Mouse (Mus musculus): ENCODE results near the gene Efl1. TPM values are rescaled to one million over a fixed set of nuclear protein-coding genes. Genes with fewer than 3 reads are reported as not detected.
A peak's percentile ranks its signal among the peaks of the same experiment; 100 is the strongest.

Efl1 gene
- total and polyA plus RNA-seq, 3 experiments = 19.5 to 27.4 (median 21.0) TPM

DNA sequence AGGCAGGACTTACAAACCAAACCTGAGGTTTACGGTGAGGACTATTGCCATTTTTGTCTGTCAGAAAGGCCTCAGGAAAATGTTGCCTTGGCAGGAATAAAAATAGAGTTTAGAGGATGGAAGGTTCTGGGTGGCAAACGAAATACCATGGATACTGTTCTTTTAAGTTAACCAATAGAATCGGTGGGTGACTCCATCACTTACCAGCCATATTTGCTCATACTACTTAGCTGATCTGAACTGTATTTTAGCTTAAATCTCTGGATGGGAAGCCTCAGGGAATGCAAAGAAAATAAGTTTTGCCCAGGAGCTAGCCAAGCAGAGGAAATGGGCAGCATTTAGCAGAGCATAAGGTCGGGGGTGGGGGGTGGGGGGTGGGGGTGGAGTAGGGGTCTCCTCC lies 505 bp upstream of the Efl1 start:
- peak overlapping the region; percentile 95 for H3K4me2 ChIP-seq (ENCODE audit: insufficient read depth, low read depth, poor library complexity, severe bottlenecking)
- in situ Hi-C loops (cut with MboI; ENCODE audit: low pct_ligation_motif_present, low pct_unique_long_range_greater_than_20kb, low sequenced_read_pairs) = no loop called here
- H3K79me2 ChIP-seq (replicated peaks; ENCODE audit: control insufficient read depth, extremely low read depth, insufficient read depth, poor library complexity, severe bottlenecking) = peaks cover 17% of the 10 kb centered on the region
- peaks cover 7 to 28% of the 10 kb centered on the region in 2 experiments for H3K36me3 ChIP-seq (replicated peaks in 1 of 2; ENCODE audit: control insufficient read depth in 1 of 2, insufficient read depth in 1 of 2, low read length in 1 of 2)
- peak overlapping the region; percentile 62 for H3K9ac ChIP-seq (ENCODE audit: insufficient read depth, low read depth)
- dilution Hi-C loops (cut with MboI; ENCODE audit: extremely low pct_ligation_motif_present, extremely low pct_unique_long_range_greater_than_20kb, low sequenced_read_pairs) = no loop called here
- TF ChIP-seq MAZ (IDR thresholded peaks at IDR 0.05; ENCODE audit: low read depth, low read length) = no peak
- TF ChIP-seq EP300 (IDR thresholded peaks at IDR 0.05; ENCODE audit: low read length) = no peak
- TF ChIP-seq MEF2A (IDR thresholded peaks at IDR 0.05; ENCODE audit: borderline replicate concordance, low read depth, low read length) = no peak
- no peak for TF ChIP-seq RAD21 (IDR thresholded peaks at IDR 0.05; ENCODE audit: low read depth, low read length)
- TF ChIP-seq ELF1 (IDR thresholded peaks at IDR 0.05; ENCODE audit: low read depth, low read length) = no peak
- no peak for TF ChIP-seq MXI1 (IDR thresholded peaks at IDR 0.05; ENCODE audit: low read depth, low read length)
- no peak for TF ChIP-seq KAT2A (IDR thresholded peaks at IDR 0.05; ENCODE audit: insufficient replicate concordance, low read length)
- peaks cover 2 to 38% of the 10 kb centered on the region in 2 experiments; a peak in 2 of 4 replicates for H3K4me1 ChIP-seq (ENCODE audit: control insufficient read depth in 1 of 2, insufficient read depth in 2 of 2)
- no peaks in the 10 kb centered on the region for H3K9me3 ChIP-seq (replicated peaks; ENCODE audit: low read length)
- H3K27ac ChIP-seq (ENCODE audit: insufficient read depth, low read depth) = peak overlapping the region; percentile 79
- peak overlapping the region; percentile 83 to 95 (median 91) for H3K4me3 ChIP-seq (replicated peaks in 1 of 3; ENCODE audit: low read depth in 2 of 3, low read length in 2 of 3, poor library complexity in 1 of 3)
- no peak for DNase-seq (ENCODE audit: extremely low read depth)
- H3K27me3 ChIP-seq (replicated peaks) = no peaks in the 10 kb centered on the region

DNA sequence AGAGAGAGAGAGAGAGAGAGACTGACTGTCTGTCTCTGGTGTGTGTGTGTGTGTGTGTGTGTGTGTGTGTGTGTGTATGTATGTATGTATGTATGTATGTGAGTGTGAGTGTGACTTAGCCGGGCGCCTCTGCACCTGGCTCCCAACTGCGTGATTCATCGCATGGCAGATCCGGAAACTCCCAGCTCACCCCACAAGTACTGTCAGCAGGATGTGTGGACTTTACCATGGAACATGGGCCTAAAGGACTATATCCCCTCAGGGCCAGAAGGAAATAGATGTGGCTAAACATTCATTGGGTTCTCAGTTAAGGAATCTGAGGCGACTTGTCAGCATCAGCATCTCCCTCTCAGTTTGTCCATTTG lies 649 bp downstream of the Efl1 start:
- no peaks in the 10 kb centered on the region for H3K9me3 ChIP-seq (replicated peaks; ENCODE audit: low read length)
- H3K27me3 ChIP-seq (replicated peaks) = no peaks in the 10 kb centered on the region
- peak overlapping the region; percentile 93 for H3K4me2 ChIP-seq (ENCODE audit: insufficient read depth, low read depth, poor library complexity, severe bottlenecking)
- H3K9ac ChIP-seq (ENCODE audit: insufficient read depth, low read depth) = peak overlapping the region; percentile 77
- H3K4me1 ChIP-seq (ENCODE audit: control insufficient read depth in 1 of 2, insufficient read depth in 2 of 2) = peaks cover 2 to 38% of the 10 kb centered on the region in 2 experiments; a peak in 2 of 4 replicates
- H3K4me3 ChIP-seq (replicated peaks in 1 of 3; ENCODE audit: low read depth in 2 of 3, low read length in 2 of 3, poor library complexity in 1 of 3) = peak overlapping the region; percentile 83 to 95 (median 91)
- H3K36me3 ChIP-seq (replicated peaks in 1 of 2; ENCODE audit: control insufficient read depth in 1 of 2, insufficient read depth in 1 of 2, low read length in 1 of 2) = peaks cover 7 to 35% of the 10 kb centered on the region in 2 experiments
- dilution Hi-C loops (cut with MboI; ENCODE audit: extremely low pct_ligation_motif_present, extremely low pct_unique_long_range_greater_than_20kb, low sequenced_read_pairs) = no loop called here
- TF ChIP-seq BHLHE40 (IDR thresholded peaks at IDR 0.05; ENCODE audit: low read depth, low read length) = no peak
- no peak for TF ChIP-seq EP300 (IDR thresholded peaks at IDR 0.05; ENCODE audit: low read length)
- no peak for TF ChIP-seq KAT2A (IDR thresholded peaks at IDR 0.05; ENCODE audit: insufficient replicate concordance, low read length)
- TF ChIP-seq MYC (IDR thresholded peaks at IDR 0.05; ENCODE audit: low read depth, low read length) = no peak
- TF ChIP-seq ZKSCAN1 (IDR thresholded peaks at IDR 0.05; ENCODE audit: borderline replicate concordance, low read depth, low read length) = no peak
- TF ChIP-seq ZC3H11A (IDR thresholded peaks at IDR 0.05; ENCODE audit: low read depth, low read length) = no peak
- TF ChIP-seq SIN3A (IDR thresholded peaks at IDR 0.05; ENCODE audit: low read length) = no peak
- TF ChIP-seq MEF2A (IDR thresholded peaks at IDR 0.05; ENCODE audit: borderline replicate concordance, low read depth, low read length) = no peak
- peaks cover 17% of the 10 kb centered on the region for H3K79me2 ChIP-seq (replicated peaks; ENCODE audit: control insufficient read depth, extremely low read depth, insufficient read depth, poor library complexity, severe bottlenecking)
- no peak overlapping the region; the same call in 1 of the 2 replicates for H3K27ac ChIP-seq (ENCODE audit: insufficient read depth, low read depth)
- peak; percentile 29 for DNase-seq (ENCODE audit: extremely low read depth)
- in situ Hi-C loops (cut with MboI; ENCODE audit: low pct_ligation_motif_present, low pct_unique_long_range_greater_than_20kb, low sequenced_read_pairs) = no loop called here

DNA sequence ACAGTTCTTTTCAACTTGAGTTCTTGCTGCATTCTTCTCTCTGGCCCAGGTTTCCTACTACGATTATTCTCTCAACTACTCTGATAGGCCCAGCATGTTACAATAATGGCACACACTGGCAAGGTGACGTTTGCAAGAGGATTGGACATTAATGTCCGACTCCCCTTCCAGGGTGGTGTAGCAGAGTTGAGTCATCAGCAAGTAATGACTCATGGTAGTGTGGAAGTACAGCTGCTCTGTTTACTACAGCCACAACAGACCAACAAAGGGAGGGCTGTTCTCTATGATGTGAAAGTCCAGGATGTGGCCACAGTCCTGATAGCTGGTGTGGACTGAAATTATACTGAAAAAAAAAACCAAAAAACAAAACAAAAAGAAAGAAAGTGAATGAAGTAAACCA lies 16.2 kb downstream of the Efl1 start:
- Histone ChIP-seq H3K4me1 (ENCODE audit: control insufficient read depth in 1 of 2, insufficient read depth in 2 of 2) (no peaks in the 10 kb centered on the region; a peak in 1 of 4 replicates), H3K9ac (ENCODE audit: insufficient read depth, low read depth) (no peak overlapping the region), H3K36me3 (replicated peaks in 1 of 2; ENCODE audit: control insufficient read depth in 1 of 2, insufficient read depth in 1 of 2, low read length in 1 of 2) (peaks cover 62 to 94% of the 10 kb centered on the region in 2 experiments), H3K27me3 (replicated peaks) (no peaks in the 10 kb centered on the region), H3K4me3 (replicated peaks in 1 of 3; ENCODE audit: low read depth in 2 of 3, low read length in 2 of 3, poor library complexity in 1 of 3) (no peak overlapping the region), H3K4me2 (ENCODE audit: insufficient read depth, low read depth, poor library complexity, severe bottlenecking) (no peak overlapping the region), H3K9me3 (replicated peaks; ENCODE audit: low read length) (peaks cover 6% of the 10 kb centered on the region), H3K27ac (ENCODE audit: insufficient read depth, low read depth) (no peak overlapping the region), H3K79me2 (replicated peaks; ENCODE audit: control insufficient read depth, extremely low read depth, insufficient read depth, poor library complexity, severe bottlenecking) (peaks cover 3% of the 10 kb centered on the region)
- no peak for DNase-seq (ENCODE audit: extremely low read depth)
- dilution Hi-C loops (cut with MboI; ENCODE audit: extremely low pct_ligation_motif_present, extremely low pct_unique_long_range_greater_than_20kb, low sequenced_read_pairs) = no loop called here
- in situ Hi-C loops (cut with MboI; ENCODE audit: low pct_ligation_motif_present, low pct_unique_long_range_greater_than_20kb, low sequenced_read_pairs) = no loop called here
- no peak for TF ChIP-seq POLR2A (IDR thresholded peaks at IDR 0.05; ENCODE audit: low read depth, low read length)
- no peak for TF ChIP-seq NRF1 (IDR thresholded peaks at IDR 0.05; ENCODE audit: low read depth, low read length)
- 0 out of 2 replicates have a peak, but pooled peaks have one; percentile 20 for TF ChIP-seq IRF4 (IDR thresholded peaks at IDR 0.05; ENCODE audit: low read depth, low read length)
- TF ChIP-seq TCF12 (IDR thresholded peaks at IDR 0.05; ENCODE audit: low read depth, low read length) = no peak
